In the genomic region with DNA sequence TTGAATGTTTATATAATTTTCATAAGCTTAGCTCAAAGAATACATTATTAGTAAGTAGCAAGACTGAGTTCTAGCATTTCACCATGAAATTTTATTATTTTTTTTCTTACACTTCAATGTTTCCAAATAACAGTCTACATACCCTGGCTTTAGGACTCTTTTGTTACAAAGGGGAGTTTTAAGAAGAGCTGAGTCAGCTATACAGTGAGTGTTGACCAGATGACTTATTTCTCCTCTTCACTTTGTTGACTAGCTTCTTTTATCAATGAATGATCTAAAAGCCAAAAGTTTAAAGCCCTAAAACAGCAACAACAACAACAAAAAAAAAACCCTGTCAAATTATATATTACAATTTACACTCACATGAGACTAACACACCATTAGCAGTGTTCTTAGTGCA, we compare ENCODE assay signal across 25 mouse cellular contexts. TPM values are rescaled to one million over a fixed set of nuclear protein-coding genes. Genes with fewer than 3 reads are reported as not detected.
A peak's percentile ranks its signal among the peaks of the same experiment; 100 is the strongest.
DNase-seq lines count a peak whose midpoint lies in the region; TF ChIP-seq lines count a peak whose summit lies in the region.
"Had no signal": no experiment of that assay in that cellular context is flagged by ENCODE, and none has a peak within 500 bp of the region (broad histone marks: within the 10 kb centered on the region; RNA-seq: fewer than 3 reads in every experiment).

No protein-coding gene starts in this region.

- TF ChIP-seq POLR2A in CH12.LX (IDR thresholded peaks at IDR 0.05; ENCODE audit: low read depth, low read length) = no peak
- TF ChIP-seq POLR2A in MEL (IDR thresholded peaks at IDR 0.05; ENCODE audit: control insufficient read depth in 1 of 2, insufficient read depth in 1 of 2, low read depth in 1 of 2, low read length in 2 of 2, poor library complexity in 1 of 2) = no peak

- no peaks in the 10 kb centered on the region for H3K79me2 ChIP-seq in CH12.LX (replicated peaks; ENCODE audit: control insufficient read depth, extremely low read depth, insufficient read depth, poor library complexity, severe bottlenecking)
- H3K79me2 ChIP-seq in MEL (ENCODE audit: control insufficient read depth, insufficient read depth, low read length, poor library complexity) = no peaks in the 10 kb centered on the region

- H3K4me1 ChIP-seq in CH12.LX (ENCODE audit: control insufficient read depth in 1 of 2, insufficient read depth in 2 of 2) (peaks cover 5 to 11% of the 10 kb centered on the region in 2 experiments; a peak in 3 of 4 replicates), ES-E14 (ENCODE audit: control insufficient read depth in 2 of 2, insufficient read depth in 2 of 2, low read length in 2 of 2, poor library complexity in 1 of 2) (no peaks in the 10 kb centered on the region), MEL (ENCODE audit: control insufficient read depth in 1 of 2, insufficient read depth in 2 of 2, low read length in 2 of 2) (no peaks in the 10 kb centered on the region)

- H3K4me3 ChIP-seq in CH12.LX (replicated peaks in 1 of 3; ENCODE audit: low read depth in 2 of 3, low read length in 2 of 3, poor library complexity in 1 of 3) (no peak overlapping the region), ES-E14 (ENCODE audit: insufficient read depth in 1 of 2, low read depth in 1 of 2, low read length in 2 of 2, poor library complexity in 1 of 2, severe bottlenecking in 1 of 2) (no peak overlapping the region), MEL (ENCODE audit: control insufficient read depth in 1 of 2, insufficient read depth in 1 of 2, low read depth in 2 of 2, low read length in 2 of 2) (no peak overlapping the region)

- TF ChIP-seq CTCF in CH12.LX (conservative IDR thresholded peaks at IDR 0.05 in 1 of 2, IDR thresholded peaks at IDR 0.05 in 1 of 2; ENCODE audit: low read depth in 2 of 2, low read length in 2 of 2) (no peak), MEL (IDR thresholded peaks at IDR 0.05 in 2 of 3, conservative IDR thresholded peaks at IDR 0.05 in 1 of 3; ENCODE audit: control insufficient read depth in 1 of 3, insufficient read depth in 1 of 3, low read depth in 2 of 3, low read length in 3 of 3, poor library complexity in 1 of 3, severe bottlenecking in 1 of 3) (no peak)

- in situ Hi-C loops in CH12.LX (cut with MboI; ENCODE audit: low pct_ligation_motif_present, low pct_unique_long_range_greater_than_20kb, low sequenced_read_pairs) = no loop called here
- in situ Hi-C loops in ES-E14 (cut with MboI; ENCODE audit: low sequenced_read_pairs in 2 of 2, unreplicated experiment in 2 of 2) = no loop called here

- H3K27ac ChIP-seq in CH12.LX (ENCODE audit: insufficient read depth, low read depth) = no peak overlapping the region
- no peak overlapping the region for H3K27ac ChIP-seq in ES-E14 (ENCODE audit: insufficient read depth, low read depth, low read length, poor library complexity, severe bottlenecking)
- H3K27ac ChIP-seq in MEL (ENCODE audit: control insufficient read depth, low read depth, low read length) = no peak overlapping the region

- DNase-seq in CH12.LX (ENCODE audit: extremely low read depth) (no peak), ES-E14 (ENCODE audit: low read depth, low spot score) (no peak), MEL (ENCODE audit: low read depth, low spot score) (no peak)
- no peak for DNase-seq in layer of hippocampus, adult 8-10 months (ENCODE audit: low spot score in 2 of 2)
- DNase-seq in layer of hippocampus, adult 9-11 months = no peak
- DNase-seq in heart, postnatal 25 days (ENCODE audit: low spot score) = no peak
- DNase-seq: adrenal gland, adult 2 months; adrenal gland, adult 8-10 months; adrenal gland, postnatal 10 days; adrenal gland, postnatal 14 days; adrenal gland, postnatal 25 days; adrenal gland, postnatal 36 days; B cell, adult 2 months; cerebellum, adult 11 months; cerebellum, adult 11-12 months; cerebellum, adult 18-20 months; cerebellum, adult 2 months; cerebellum, adult 8-10 months; cerebellum, adult 9-10 months had no signal

- H3K27me3 ChIP-seq in CH12.LX (replicated peaks) = no peaks in the 10 kb centered on the region
- peaks cover 0 to 2% of the 10 kb centered on the region in 2 experiments; a peak in 1 of 4 replicates for H3K27me3 ChIP-seq in MEL (ENCODE audit: control insufficient read depth in 1 of 2, insufficient read depth in 2 of 2, low read length in 2 of 2)
- H3K27me3 ChIP-seq: Patski had no signal

- H3K9ac ChIP-seq in CH12.LX (ENCODE audit: insufficient read depth, low read depth) (no peak overlapping the region), ES-E14 (ENCODE audit: insufficient read depth, low read depth, low read length, poor library complexity, severe bottlenecking) (no peak overlapping the region), MEL (ENCODE audit: control insufficient read depth, low read depth, low read length, poor library complexity, severe bottlenecking) (no peak overlapping the region)

- no peak overlapping the region for H3K4me2 ChIP-seq in CH12.LX (ENCODE audit: insufficient read depth, low read depth, poor library complexity, severe bottlenecking)

- dilution Hi-C loops in CH12.LX (cut with MboI; ENCODE audit: extremely low pct_ligation_motif_present, extremely low pct_unique_long_range_greater_than_20kb, low sequenced_read_pairs) = no loop called here

- intact Hi-C loops in heart, postnatal 25 days (cut with DNase I) = no loop called here

- no peaks in the 10 kb centered on the region for H3K36me3 ChIP-seq in CH12.LX (replicated peaks in 1 of 2; ENCODE audit: control insufficient read depth in 1 of 2, insufficient read depth in 1 of 2, low read length in 1 of 2)
- H3K36me3 ChIP-seq in ES-E14 (ENCODE audit: control insufficient read depth, insufficient read depth, low read length, poor library complexity, severe bottlenecking) = no peaks in the 10 kb centered on the region
- H3K36me3 ChIP-seq in MEL (ENCODE audit: control insufficient read depth in 1 of 2, insufficient read depth in 2 of 2, low read length in 2 of 2) = no peaks in the 10 kb centered on the region
- H3K36me3 ChIP-seq: G1E had no signal

- H3K9me3 ChIP-seq in CH12.LX (replicated peaks; ENCODE audit: low read length) (no peaks in the 10 kb centered on the region), ES-E14 (ENCODE audit: control insufficient read depth, insufficient read depth, low read depth, low read length) (no peaks in the 10 kb centered on the region), MEL (replicated peaks; ENCODE audit: insufficient read depth, low read length) (no peaks in the 10 kb centered on the region)

- TF ChIP-seq EP300 in CH12.LX (IDR thresholded peaks at IDR 0.05; ENCODE audit: low read length) = no peak
- no peak for TF ChIP-seq EP300 in MEL (IDR thresholded peaks at IDR 0.05; ENCODE audit: low read depth in 1 of 2, low read length in 2 of 2)

- TF ChIP-seq RAD21 in CH12.LX (IDR thresholded peaks at IDR 0.05; ENCODE audit: low read depth, low read length) (no peak), MEL (IDR thresholded peaks at IDR 0.05; ENCODE audit: low read depth, low read length) (no peak)

TF ChIP-seq in CH12.LX, 34 proteins besides CTCF, POLR2A, EP300 and RAD21:
- TF ChIP-seq E2F4 (IDR thresholded peaks at IDR 0.05; ENCODE audit: insufficient replicate concordance, low read depth, low read length) (no peak), MAFK (IDR thresholded peaks at IDR 0.05; ENCODE audit: insufficient replicate concordance, low read length) (peak; percentile 93)

TF ChIP-seq in ES-E14, 5 proteins besides CTCF, POLR2A, EP300 and RAD21:
- TF ChIP-seq HCFC1 (IDR thresholded peaks at IDR 0.05; ENCODE audit: borderline replicate concordance, insufficient read depth, low read length) (no peak), MAFK (IDR thresholded peaks at IDR 0.05; ENCODE audit: insufficient read depth, low read depth, low read length) (peak; percentile 60)

TF ChIP-seq in MEL, 35 proteins besides CTCF, POLR2A, EP300 and RAD21:
- TF ChIP-seq POLR2AphosphoS5 (IDR thresholded peaks at IDR 0.05; ENCODE audit: borderline replicate concordance, low read depth, low read length) = no peak
- TF ChIP-seq MAFK (IDR thresholded peaks at IDR 0.05; ENCODE audit: borderline replicate concordance, low read depth, low read length) = peak; percentile 84

RNA-seq across cellular contexts. Expression of a gene that starts 31.8 kb away (rescaled TPM):
- total RNA-seq in CH12.LX (2012; rRNA removed) (0.17 and 0.21 TPM in 2 replicates), CH12.LX (2014; rRNA removed) (0.16 TPM in 1 of 2 replicates, not detected in the other), ES-E14 (2012; rRNA removed) (not detected in 2 replicates), MEL (2012; rRNA removed) (not detected in 2 replicates)
- polyA plus RNA-seq in CH12.LX (2012; ENCODE audit: insufficient read length, low read depth) (0.20 TPM in 1 of 2 replicates, not detected in the other), MEL (2012; ENCODE audit: insufficient read depth in 1 of 2, insufficient read length in 2 of 2, low read depth in 1 of 2, low replicate concordance in 2 of 2, missing spikeins in 1 of 2) (not detected)
- under 1 TPM in 3 of 4 experiments, not detected in 1; 0.17 to 0.41 (median 0.24) TPM for total RNA-seq in layer of hippocampus, adult 8-10 months (2022)
- not detected for total RNA-seq in heart, postnatal 25 days (2021)
- total RNA-seq: adrenal gland, adult 18-20 months; adrenal gland, adult 2 months; adrenal gland, adult 8-10 months; adrenal gland, postnatal 10 days; adrenal gland, postnatal 14 days; adrenal gland, postnatal 25 days; adrenal gland, postnatal 36 days; adrenal gland, postnatal 4 days; G1E had no signal
- polyA plus RNA-seq: activated CD4-positive, CD25-positive, alpha-beta regulatory T cell, adult 4 months; adrenal gland, adult 2 months; CD4-positive, CD25-positive, alpha-beta regulatory T cell, adult 4 months; cerebellum, adult 2 months; G1E had no signal
